Comparison of ENCODE assay signal across 14 mouse cellular contexts in the genomic region with DNA sequence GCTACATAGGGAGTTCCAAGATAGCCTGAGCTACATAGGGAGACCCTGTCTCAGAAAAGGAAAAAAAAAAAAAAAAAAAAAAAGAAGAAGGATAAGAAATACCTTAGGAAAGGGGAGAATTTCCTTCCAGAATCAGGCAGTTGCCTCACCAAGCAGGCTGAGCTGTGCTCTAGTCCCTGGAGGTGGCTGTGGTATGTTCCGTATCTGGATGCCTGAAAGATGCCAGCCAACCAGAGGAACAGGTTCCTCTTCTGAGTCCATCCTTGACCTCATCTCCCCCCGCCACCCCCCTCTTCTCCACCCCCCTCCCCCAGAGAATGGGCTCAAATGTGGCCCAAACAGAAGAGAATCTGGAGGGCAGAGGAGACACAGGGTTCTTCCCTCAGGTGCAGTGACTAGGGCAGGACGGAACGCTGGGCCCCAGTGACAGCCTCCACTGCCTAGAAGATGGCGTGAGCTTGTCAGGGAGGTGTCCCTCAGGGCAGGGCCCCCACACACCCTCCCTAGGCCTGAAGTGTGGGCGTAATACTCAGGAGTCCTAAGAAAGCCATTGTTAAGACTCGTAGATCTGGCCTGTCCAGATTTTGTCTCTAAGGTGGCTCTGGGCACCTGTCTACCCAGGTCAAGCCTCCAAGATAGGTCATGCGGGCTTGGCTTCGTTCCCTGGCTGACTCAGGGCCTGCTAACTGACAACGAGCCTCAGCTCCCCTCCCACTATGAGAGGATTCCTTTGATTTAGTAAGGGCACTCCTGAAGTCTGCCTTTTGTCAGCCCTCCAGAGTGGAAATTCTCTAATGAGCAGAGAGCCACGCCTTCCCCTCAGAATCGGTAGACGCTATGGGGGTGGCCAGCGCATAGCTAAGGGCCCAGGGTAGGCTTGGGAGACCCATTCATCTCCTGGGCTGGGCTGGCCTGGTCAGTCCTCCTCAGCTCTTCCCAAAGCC.
DNase-seq lines count a peak whose midpoint lies in the region; ATAC-seq and TF ChIP-seq lines count a peak whose summit lies in the region.
"Had no signal": no experiment of that assay in that cellular context is flagged by ENCODE, and none has a peak within 500 bp of the region (broad histone marks: within the 10 kb centered on the region; RNA-seq: fewer than 3 reads in every experiment).

No protein-coding gene starts in this region.

- no peaks in the 10 kb centered on the region for H3K27me3 ChIP-seq in embryonic facial prominence, embryonic 10.5 days (replicated peaks; ENCODE audit: low read depth, poor library complexity, severe bottlenecking)
- no peaks in the 10 kb centered on the region for H3K27me3 ChIP-seq in lung, embryonic 14.5 days (ENCODE audit: insufficient read depth, low read length)
- no peaks in the 10 kb centered on the region for H3K27me3 ChIP-seq in stomach, embryonic 16.5 days (ENCODE audit: control insufficient read depth, insufficient read depth, low read length)
- H3K27me3 ChIP-seq: heart, embryonic 15.5 days; hindbrain, embryonic 13.5 days; liver, embryonic 13.5 days had no signal

- TF ChIP-seq CTCF in lung, embryonic 14.5 days (IDR thresholded peaks at IDR 0.05; ENCODE audit: low read depth): no peak

- H3K4me2 ChIP-seq in lung, embryonic 14.5 days: no peak overlapping the region
- no peak overlapping the region for H3K4me2 ChIP-seq in stomach, embryonic 16.5 days (ENCODE audit: low read depth, low read length)
- H3K4me2 ChIP-seq: heart, embryonic 15.5 days; hindbrain, embryonic 13.5 days; liver, embryonic 13.5 days had no signal

- 81% methylated on average over 14 of the region's 14 CpGs for WGBS in embryonic facial prominence, embryonic 10.5 days
- 48% methylated on average over 14 of the region's 14 CpGs for WGBS in lung, embryonic 14.5 days
- WGBS in stomach, embryonic 16.5 days: 53% methylated on average over 14 of the region's 14 CpGs

- peak; percentile 58; the same call in 1 of the 2 replicates for ATAC-seq in lung, embryonic 14.5 days (ENCODE audit: insufficient read depth)
- ATAC-seq in stomach, embryonic 16.5 days (ENCODE audit: insufficient read depth, low FRiP score): peak; percentile 51
- ATAC-seq: forebrain, postnatal 0 days had no signal

- no peak overlapping the region for H3K4me3 ChIP-seq in embryonic facial prominence, embryonic 10.5 days
- no peak overlapping the region for H3K4me3 ChIP-seq in lung, embryonic 14.5 days (ENCODE audit: low read depth, low read length)
- H3K4me3 ChIP-seq in stomach, embryonic 16.5 days (replicated peaks; ENCODE audit: low read length): no peak overlapping the region
- H3K4me3 ChIP-seq: heart, embryonic 15.5 days; hindbrain, embryonic 13.5 days; liver, embryonic 13.5 days had no signal

- peaks cover 17% of the 10 kb centered on the region for H3K4me1 ChIP-seq in embryonic facial prominence, embryonic 10.5 days
- peaks cover 2% of the 10 kb centered on the region; the same call in 1 of the 2 replicates for H3K4me1 ChIP-seq in lung, embryonic 14.5 days (ENCODE audit: insufficient read depth)
- H3K4me1 ChIP-seq in stomach, embryonic 16.5 days (ENCODE audit: control insufficient read depth, insufficient read depth, low read length): no peaks in the 10 kb centered on the region
- H3K4me1 ChIP-seq: heart, embryonic 15.5 days; hindbrain, embryonic 13.5 days; liver, embryonic 13.5 days had no signal

- peak; percentile 45 for DNase-seq in kidney, adult 18-20 months
- no peak for DNase-seq in kidney, postnatal 14 days
- DNase-seq in embryonic facial prominence, embryonic 10.5 days (ENCODE audit: low spot score): no peak
- DNase-seq in lung, embryonic 14.5 days: peak; percentile 41
- DNase-seq in neural tube, embryonic 10.5 days (ENCODE audit: extremely low spot score, low spot score): no peak
- no peak for DNase-seq in heart, adult 9 months (ENCODE audit: low spot score in 2 of 2)
- DNase-seq: cerebellum, adult 11 months; forebrain, postnatal 0 days; gastrocnemius, postnatal 36 days; liver, embryonic 13.5 days had no signal

- H3K9ac ChIP-seq in lung, embryonic 14.5 days: no peak overlapping the region
- H3K9ac ChIP-seq in stomach, embryonic 16.5 days (ENCODE audit: low read length): no peak overlapping the region
- H3K9ac ChIP-seq: forebrain, postnatal 0 days; heart, embryonic 15.5 days; hindbrain, embryonic 13.5 days; liver, embryonic 13.5 days had no signal

- H3K9me3 ChIP-seq in embryonic facial prominence, embryonic 10.5 days: 0 out of 2 replicates have a peak, but pooled peaks cover 5% of the 10 kb centered on the region
- no peaks in the 10 kb centered on the region for H3K9me3 ChIP-seq in lung, embryonic 14.5 days (ENCODE audit: low read depth, low read length)
- no peaks in the 10 kb centered on the region for H3K9me3 ChIP-seq in stomach, embryonic 16.5 days (replicated peaks; ENCODE audit: control insufficient read depth, low read length)
- H3K9me3 ChIP-seq: G1E; heart, embryonic 15.5 days; liver, embryonic 13.5 days had no signal

- H3K27ac ChIP-seq in embryonic facial prominence, embryonic 10.5 days (replicated peaks): peak overlapping the region; percentile 19; the same call in 1 of the 2 replicates
- H3K27ac ChIP-seq in lung, embryonic 14.5 days (ENCODE audit: low read depth): peak overlapping the region; percentile 18; the same call in 1 of the 2 replicates
- H3K27ac ChIP-seq in stomach, embryonic 16.5 days (ENCODE audit: low read length): peak overlapping the region; percentile 26; the same call in 1 of the 2 replicates
- H3K27ac ChIP-seq: heart, embryonic 15.5 days; hindbrain, embryonic 13.5 days; liver, embryonic 13.5 days had no signal

- H3K36me3 ChIP-seq in embryonic facial prominence, embryonic 10.5 days (replicated peaks): no peaks in the 10 kb centered on the region
- H3K36me3 ChIP-seq in lung, embryonic 14.5 days (ENCODE audit: insufficient read depth): no peaks in the 10 kb centered on the region
- no peaks in the 10 kb centered on the region for H3K36me3 ChIP-seq in stomach, embryonic 16.5 days (ENCODE audit: control insufficient read depth, insufficient read depth, low read length)
- H3K36me3 ChIP-seq: G1E; heart, embryonic 15.5 days; hindbrain, embryonic 13.5 days; liver, embryonic 13.5 days had no signal

Comparison
In these comparisons a context has a peak if more than half of its experiments do, and no peak if none do; other contexts are left out.
1. DNase-seq: peak in kidney, adult 18-20 months (single experiment) and lung, embryonic 14.5 days (single experiment); none in kidney, postnatal 14 days (single experiment), embryonic facial prominence, embryonic 10.5 days (single experiment), neural tube, embryonic 10.5 days (single experiment) and heart, adult 9 months (0 of 2).
2. Peak in every context shown above with its lines, with median percentiles within 50 percentile points of each other: H3K27ac ChIP-seq.